Mouse (Mus musculus) lung, postnatal 0 days (tissue): ENCODE measurements around the gene Tgfbr3l.

Experiments used
- CTCF ChIP-seq: IDR thresholded peaks from 2 replicates; pipeline ENCODE4 v1.5.1; 2016; ENCODE audit warnings: antibody characterized with exemption, mild to moderate bottlenecking
- EP300 ChIP-seq: IDR thresholded peaks from 2 replicates; pipeline ENCODE4 v1.6.1; 2016; ENCODE audit warnings: antibody characterized with exemption, mild to moderate bottlenecking, control low read depth

DNA sequence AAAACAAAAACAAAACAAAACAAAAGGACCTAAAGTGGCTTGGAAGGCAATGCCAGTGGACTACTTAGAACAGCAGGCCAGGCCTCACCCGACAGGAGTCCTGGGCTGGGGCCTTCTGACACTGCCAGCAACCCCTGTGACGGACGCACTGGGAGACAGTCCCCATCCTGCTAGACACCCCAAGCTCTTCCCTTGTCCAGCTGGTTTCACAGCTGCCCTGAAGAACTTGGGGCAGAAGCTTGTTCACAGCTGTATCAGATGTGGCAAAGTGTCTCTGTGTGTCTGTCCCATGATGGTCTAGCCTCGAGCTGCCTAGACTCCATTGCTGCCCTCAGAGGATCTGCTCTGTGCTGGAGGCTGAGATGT, 11.8 kb downstream of the Tgfbr3l start:
- TF ChIP-seq CTCF (no peak), EP300 (no peak)
